Mouse (Mus musculus) kidney, embryonic 16.5 days (tissue): ENCODE measurements around the gene Plce1. TPM values are rescaled to one million over a fixed set of nuclear protein-coding genes. Genes with fewer than 3 reads are reported as not detected.
"Not testable (repeated sequence)": the region's sequence is repeated elsewhere in the genome, so short reads cannot be mapped to it uniquely, and the experiment has no call there.

Experiments
- ATAC-seq: fragments of 200-750 bp; cut with Nextera tagmentation; 2 replicates; pipeline ENCODE4 v1.8.0; 2017; ENCODE audit warnings: moderate TSS enrichment; ENCODE audit not compliant: low FRiP score, low TSS enrichment
- H3K27ac ChIP-seq: fragments of 300-500 bp; sonication (generic); 2 replicates; pipeline ENCODE4 v1.5.1; 2014; ENCODE audit warnings: low read length
- H3K27me3 ChIP-seq: fragments of 300-500 bp; sonication (generic); 2 replicates; pipeline ENCODE4 v1.6.1; 2014; ENCODE audit warnings: low read length, control low read depth, mixed read lengths; ENCODE audit not compliant: insufficient read depth
- H3K36me3 ChIP-seq: fragments of 300-500 bp; sonication (generic); 2 replicates; pipeline ENCODE4 v1.6.1; 2014; ENCODE audit warnings: low read length, control low read depth, mixed read lengths; ENCODE audit not compliant: insufficient read depth
- H3K4me1 ChIP-seq: fragments of 300-500 bp; sonication (generic); 2 replicates; pipeline ENCODE4 v1.6.1; 2014; ENCODE audit warnings: low read length, control low read depth, mixed read lengths; ENCODE audit not compliant: insufficient read depth
- H3K4me2 ChIP-seq: fragments of 300-500 bp; sonication (generic); replicated peaks from 2 replicates; pipeline ENCODE4 v1.6.1; 2014; ENCODE audit warnings: low read depth, low read length
- H3K4me3 ChIP-seq: fragments of 300-500 bp; sonication (generic); 2 replicates; pipeline ENCODE4 v1.5.1; 2014; ENCODE audit warnings: mild to moderate bottlenecking, low read length
- H3K9ac ChIP-seq: fragments of 300-500 bp; sonication (generic); replicated peaks from 2 replicates; pipeline ENCODE4 v1.6.1; 2014; ENCODE audit warnings: low read length
- H3K9me3 ChIP-seq: fragments of 300-500 bp; sonication (generic); 2 replicates; pipeline ENCODE4 v1.6.1; 2016; ENCODE audit warnings: low read length, control low read depth
- WGBS: fragments of 180-500 bp; shearing (Covaris S2); extraction: QIAGEN DNeasy Blood & Tissue Kit; methylation state at CpG from one replicate; pipeline ENCODE4 v1.1.7; 2014; 5-methylcytosine and 5-hydroxymethylcytosine counted together
- polyA plus RNA-seq: library from polyadenylated mRNA; unstranded; fragments of >200 nt; fragmentation: Nextera tagmentation; extraction: Ambion mirVana; gene quantifications from 2 replicates; pipeline ENCODE4 v1.2.1, GENCODE M21; 2015

Gene Plce1
- polyA plus RNA-seq, 1 experiment from 2014 or later: 3.0 TPM

GRCm38 (mm10) chr19:38527475-38527874 lies 46.6 kb downstream of the Plce1 start:
- no peaks in the 10 kb centered on the region for H3K4me1 ChIP-seq
- WGBS: 60% methylated on average over 3 of the region's 3 CpGs
- H3K4me2 ChIP-seq: no peak overlapping the region
- H3K4me3 ChIP-seq: no peak overlapping the region
- H3K9me3 ChIP-seq: peaks cover 6% of the 10 kb centered on the region; the same call in 1 of the 2 replicates
- no peak overlapping the region for H3K9ac ChIP-seq
- peaks cover 6% of the 10 kb centered on the region; the same call in 1 of the 2 replicates for H3K36me3 ChIP-seq
- H3K27ac ChIP-seq: no peak overlapping the region
- H3K27me3 ChIP-seq: no peaks in the 10 kb centered on the region
- no peak for ATAC-seq

GRCm38 (mm10) chr19:38533230-38533629 lies 52.3 kb downstream of the Plce1 start:
- Histone ChIP-seq H3K4me1 (peaks cover 3% of the 10 kb centered on the region; the same call in 1 of the 2 replicates), H3K27ac (no peak overlapping the region), H3K4me3 (no peak overlapping the region), H3K9me3 (no peaks in the 10 kb centered on the region), H3K4me2 (no peak overlapping the region), H3K9ac (no peak overlapping the region), H3K27me3 (no peaks in the 10 kb centered on the region), H3K36me3 (no peaks in the 10 kb centered on the region)
- WGBS: 86% methylated on average over 5 of the region's 5 CpGs
- ATAC-seq: no peak

- WGBS: 54% methylated on average over 3 of the region's 3 CpGs
- Histone ChIP-seq H3K4me3 (no peak overlapping the region), H3K4me2 (no peak overlapping the region), H3K9me3 (no peaks in the 10 kb centered on the region), H3K36me3 (no peaks in the 10 kb centered on the region), H3K27me3 (no peaks in the 10 kb centered on the region), H3K4me1 (peaks cover 3% of the 10 kb centered on the region; the same call in 1 of the 2 replicates), H3K9ac (no peak overlapping the region), H3K27ac (no peak overlapping the region)
- ATAC-seq: no peak
Observed at GRCm38 (mm10) chr19:38539338-38539737, 58.4 kb downstream of the Plce1 start.

- no peaks in the 10 kb centered on the region for H3K9me3 ChIP-seq
- no peak overlapping the region for H3K4me3 ChIP-seq
- H3K27me3 ChIP-seq: no peaks in the 10 kb centered on the region
- no peak overlapping the region for H3K9ac ChIP-seq
- H3K36me3 ChIP-seq: no peaks in the 10 kb centered on the region
- no peak overlapping the region for H3K27ac ChIP-seq
- peaks cover 3% of the 10 kb centered on the region; the same call in 1 of the 2 replicates for H3K4me1 ChIP-seq
- WGBS: 54% methylated on average over 3 of the region's 3 CpGs
- no peak for ATAC-seq
- no peak overlapping the region for H3K4me2 ChIP-seq
Observed at GRCm38 (mm10) chr19:38540549-38540948, 59.6 kb downstream of the Plce1 start.

GRCm38 (mm10) chr19:38549487-38550058 lies 68.7 kb downstream of the Plce1 start:
- 72% methylated on average over 8 of the region's 8 CpGs for WGBS
- H3K9me3 ChIP-seq: no peaks in the 10 kb centered on the region
- no peak overlapping the region for H3K27ac ChIP-seq
- ATAC-seq: no peak
- H3K4me3 ChIP-seq: no peak overlapping the region
- H3K9ac ChIP-seq: no peak overlapping the region
- no peaks in the 10 kb centered on the region for H3K36me3 ChIP-seq
- H3K4me2 ChIP-seq: no peak overlapping the region
- H3K27me3 ChIP-seq: no peaks in the 10 kb centered on the region
- H3K4me1 ChIP-seq: no peaks in the 10 kb centered on the region

- H3K9ac ChIP-seq: no peak overlapping the region
- H3K4me2 ChIP-seq: no peak overlapping the region
- no peaks in the 10 kb centered on the region for H3K4me1 ChIP-seq
- H3K4me3 ChIP-seq: no peak overlapping the region
- H3K36me3 ChIP-seq: no peaks in the 10 kb centered on the region
- H3K9me3 ChIP-seq: no peaks in the 10 kb centered on the region
- H3K27ac ChIP-seq: no peak overlapping the region
- no peaks in the 10 kb centered on the region for H3K27me3 ChIP-seq
- WGBS: 79% methylated on average over 2 of the region's 2 CpGs
- no peak for ATAC-seq
Observed at GRCm38 (mm10) chr19:38553551-38553950, 72.6 kb downstream of the Plce1 start.

GRCm38 (mm10) chr19:38555399-38555798 lies 74.5 kb downstream of the Plce1 start:
- Histone ChIP-seq H3K27me3 (no peaks in the 10 kb centered on the region), H3K4me2 (no peak overlapping the region), H3K27ac (no peak overlapping the region), H3K4me3 (no peak overlapping the region), H3K9ac (no peak overlapping the region), H3K9me3 (no peaks in the 10 kb centered on the region), H3K36me3 (no peaks in the 10 kb centered on the region), H3K4me1 (no peaks in the 10 kb centered on the region)
- 70% methylated on average over 3 of the region's 3 CpGs for WGBS
- ATAC-seq: no peak

- Histone ChIP-seq H3K9ac (no peak overlapping the region), H3K9me3 (no peaks in the 10 kb centered on the region), H3K27ac (no peak overlapping the region), H3K4me1 (no peaks in the 10 kb centered on the region), H3K4me2 (no peak overlapping the region), H3K27me3 (no peaks in the 10 kb centered on the region), H3K36me3 (no peaks in the 10 kb centered on the region), H3K4me3 (no peak overlapping the region)
- ATAC-seq: no peak
- WGBS: 67% methylated on average over 1 of the region's 1 CpGs
Observed at GRCm38 (mm10) chr19:38558816-38559215, 77.9 kb downstream of the Plce1 start.

GRCm38 (mm10) chr19:38561887-38562286 lies 81.0 kb downstream of the Plce1 start:
- WGBS: 86% methylated on average over 1 of the region's 1 CpGs
- not testable (repeated sequence) for H3K4me2 ChIP-seq, H3K9ac ChIP-seq, ATAC-seq, H3K4me3 ChIP-seq, H3K27me3 ChIP-seq, H3K36me3 ChIP-seq, H3K9me3 ChIP-seq, H3K4me1 ChIP-seq, H3K27ac ChIP-seq

- Histone ChIP-seq H3K4me2 (no peak overlapping the region), H3K27ac (no peak overlapping the region), H3K4me1 (0 out of 2 replicates have a peak, but pooled peaks cover 10% of the 10 kb centered on the region), H3K4me3 (no peak overlapping the region), H3K27me3 (no peaks in the 10 kb centered on the region), H3K9me3 (no peaks in the 10 kb centered on the region), H3K36me3 (no peaks in the 10 kb centered on the region), H3K9ac (no peak overlapping the region)
- ATAC-seq: no peak
Observed at GRCm38 (mm10) chr19:38566156-38566555, 85.2 kb downstream of the Plce1 start.
